Mouse (Mus musculus) G1E (cell line): ENCODE data around the gene Zhx3. TPM values are rescaled to one million over a fixed set of nuclear protein-coding genes. Genes with fewer than 3 reads are reported as not detected.

Experiments
- ATAC-seq: 2 replicates; pipeline ENCODE4 v1.8.0; 2016; ENCODE audit warnings: mild to moderate bottlenecking; ENCODE audit not compliant: insufficient number of reproducible peaks, poor library complexity, low FRiP score, severe bottlenecking; ENCODE audit errors: extremely low read depth
- DNase-seq: peaks from one replicate; pipeline ENCODE4 v3.0.0; 2012; ENCODE audit warnings: low spot score
- H3K27me3 ChIP-seq: 2 replicates; pipeline ENCODE4 v1.6.1; 2012; ENCODE audit warnings: mild to moderate bottlenecking, low read length, inconsistent platforms; ENCODE audit not compliant: insufficient read depth
- H3K36me3 ChIP-seq: replicated peaks from 2 replicates; pipeline ENCODE3; 2012; ENCODE audit warnings: mild to moderate bottlenecking, inconsistent platforms
- H3K4me1 ChIP-seq: 2 replicates; pipeline ENCODE4 v1.6.1; 2012; ENCODE audit warnings: low read depth, low read length, inconsistent platforms, mixed read lengths; ENCODE audit not compliant: insufficient read depth
- H3K4me3 ChIP-seq: 2 replicates; pipeline ENCODE4 v1.5.1; 2012; ENCODE audit warnings: low read depth, mild to moderate bottlenecking, inconsistent platforms, low read length, moderate library complexity, mixed read lengths
- H3K9me3 ChIP-seq: replicated peaks from 2 replicates; pipeline ENCODE4 v1.6.1; 2012; ENCODE audit warnings: inconsistent platforms
- CTCF ChIP-seq: IDR thresholded peaks from 2 replicates; pipeline ENCODE4 v1.5.1; 2012; ENCODE audit warnings: low read depth, low read length, inconsistent platforms, mixed read lengths
- GATA1 ChIP-seq: IDR thresholded peaks from 2 replicates; pipeline ENCODE4 v1.6.1; 2012; ENCODE audit warnings: borderline replicate concordance, low read length, inconsistent platforms, mixed read lengths
- GATA2 ChIP-seq: IDR thresholded peaks from 2 replicates; pipeline ENCODE4 v1.6.1; 2012; ENCODE audit warnings: low read depth, low read length, inconsistent platforms, borderline replicate concordance
- POLR2AphosphoS5 ChIP-seq: IDR thresholded peaks from 2 replicates; pipeline ENCODE4 v1.6.1; 2012; ENCODE audit warnings: low read depth, low read length, inconsistent platforms; ENCODE audit not compliant: insufficient replicate concordance
- TAL1 ChIP-seq: conservative IDR thresholded peaks from 2 replicates; pipeline ENCODE4 v1.6.1; 2012; ENCODE audit warnings: low read depth, low read length, inconsistent platforms, mixed read lengths
- polyA plus RNA-seq: library from polyadenylated mRNA; stranded (reverse); fragments of >175 nt; gene quantifications from 2 replicates; pipeline ENCODE4 v1.2.3, GENCODE M21; 2012
- total RNA-seq, 2 experiments: library from RNA; stranded (forward) in 1 of 2; stranded (reverse) in 1 of 2; fragments of 200-1000 nt in 1 of 2; fragments of >200 nt in 1 of 2; fragmentation: Nextera tagmentation in 1 of 2; gene quantifications; 2 replicates each; pipeline ENCODE4 v1.2.3; 2014 to 2017

Zhx3 gene
- total and polyA plus RNA-seq, 3 experiments, result 1.7 to 8.4 (median 8.2) TPM

DNA sequence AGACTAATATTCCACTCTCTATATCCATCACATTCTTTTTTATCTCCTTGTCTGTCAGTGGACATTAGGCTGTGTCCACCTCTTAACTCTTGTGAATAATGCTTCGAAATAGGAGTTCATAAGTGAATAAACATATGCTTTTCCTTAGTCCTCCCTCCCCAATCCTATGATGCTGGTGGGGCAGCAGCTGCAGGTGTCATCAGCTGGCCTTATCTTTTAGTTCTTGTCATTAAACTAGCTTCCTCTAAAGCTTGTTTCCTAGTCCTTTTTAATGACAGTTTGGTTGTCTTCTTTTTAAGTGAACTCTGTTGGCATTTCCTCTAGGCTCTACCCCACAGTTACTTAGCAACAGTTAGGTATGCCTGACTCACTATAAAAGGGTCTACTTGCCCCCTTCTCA lies 83.8 kb downstream of the Zhx3 start:
- ATAC-seq (no peak), DNase-seq (no peak)
- H3K4me3 ChIP-seq, result no peak overlapping the region
- no peaks in the 10 kb centered on the region for H3K9me3 ChIP-seq
- H3K27me3 ChIP-seq, result no peaks in the 10 kb centered on the region
- peaks cover 15% of the 10 kb centered on the region for H3K4me1 ChIP-seq
- no peaks in the 10 kb centered on the region for H3K36me3 ChIP-seq
- no peak for TF ChIP-seq CTCF
- TF ChIP-seq POLR2AphosphoS5, result no peak
- no peak for TF ChIP-seq TAL1

GRCm38 (mm10) chr2:160786333-160786732 lies 86.5 kb downstream of the Zhx3 start:
- Histone ChIP-seq H3K9me3 (0 out of 2 replicates have a peak, but pooled peaks cover 2% of the 10 kb centered on the region), H3K4me3 (no peak overlapping the region), H3K36me3 (peaks cover 8% of the 10 kb centered on the region), H3K27me3 (no peaks in the 10 kb centered on the region), H3K4me1 (peaks cover 15% of the 10 kb centered on the region)
- ATAC-seq, result no peak
- no peak for DNase-seq
- no peak for TF ChIP-seq TAL1
- TF ChIP-seq POLR2AphosphoS5, result no peak
- no peak for TF ChIP-seq CTCF

DNA sequence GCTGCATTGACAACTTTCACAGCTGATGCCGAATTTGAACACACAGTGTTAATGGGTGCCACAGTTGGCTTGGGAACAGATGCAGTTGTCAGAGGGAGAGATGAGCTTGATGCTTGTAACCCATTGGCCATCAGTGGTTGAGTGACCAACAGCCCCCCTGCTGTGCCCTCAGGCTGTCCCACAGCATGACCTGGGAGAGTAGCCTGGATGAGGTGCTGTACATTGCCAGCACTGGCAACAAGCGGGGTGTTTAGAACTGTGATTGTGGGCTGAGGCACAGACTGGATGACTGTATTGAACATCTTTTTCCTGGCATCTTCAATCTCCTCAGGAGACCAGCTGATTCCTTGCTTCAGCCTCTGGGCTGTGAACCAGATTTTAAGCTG lies 92.0 kb downstream of the Zhx3 start:
- H3K36me3 ChIP-seq, result peaks cover 29% of the 10 kb centered on the region
- no peak for DNase-seq
- H3K4me3 ChIP-seq, result no peak overlapping the region
- H3K27me3 ChIP-seq, result no peaks in the 10 kb centered on the region
- H3K4me1 ChIP-seq, result no peaks in the 10 kb centered on the region
- ATAC-seq, result no peak
- H3K9me3 ChIP-seq, result 0 out of 2 replicates have a peak, but pooled peaks cover 2% of the 10 kb centered on the region
- TF ChIP-seq CTCF (no peak), TAL1 (no peak), GATA1 (no peak), GATA2 (no peak), POLR2AphosphoS5 (no peak)

GRCm38 (mm10) chr2:160780154-160780833 lies 92.5 kb downstream of the Zhx3 start:
- DNase-seq (no peak), ATAC-seq (no peak)
- Histone ChIP-seq H3K4me1 (no peaks in the 10 kb centered on the region), H3K4me3 (no peak overlapping the region), H3K9me3 (0 out of 2 replicates have a peak, but pooled peaks cover 2% of the 10 kb centered on the region), H3K36me3 (peaks cover 29% of the 10 kb centered on the region), H3K27me3 (no peaks in the 10 kb centered on the region)
- TF ChIP-seq CTCF (no peak), POLR2AphosphoS5 (no peak), GATA1 (no peak), GATA2 (no peak), TAL1 (no peak)

DNA sequence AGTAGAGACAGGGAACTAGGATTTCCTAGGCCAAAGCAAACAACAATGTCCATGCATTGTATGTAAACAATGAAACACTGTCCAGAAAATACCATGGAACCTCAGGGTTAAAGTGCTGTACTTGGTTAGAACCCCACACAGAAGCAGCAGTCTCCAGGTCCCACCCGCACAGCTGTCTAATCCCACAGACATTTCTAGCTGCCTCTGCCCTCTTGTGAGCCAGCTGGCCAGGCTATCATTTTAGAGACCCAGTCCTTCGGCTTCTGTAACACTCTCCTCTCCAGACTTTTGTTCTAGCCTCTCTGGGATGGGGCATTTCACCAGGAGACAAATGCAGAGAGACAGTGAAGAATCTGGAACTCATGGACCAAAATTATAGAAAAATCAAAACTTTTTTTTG lies 94.8 kb downstream of the Zhx3 start:
- peaks cover 29% of the 10 kb centered on the region for H3K36me3 ChIP-seq
- H3K27me3 ChIP-seq, result no peaks in the 10 kb centered on the region
- no peak for ATAC-seq
- 0 out of 2 replicates have a peak, but pooled peaks cover 2% of the 10 kb centered on the region for H3K9me3 ChIP-seq
- H3K4me1 ChIP-seq, result no peaks in the 10 kb centered on the region
- TF ChIP-seq GATA1 (no peak), GATA2 (no peak), POLR2AphosphoS5 (no peak), CTCF (no peak), TAL1 (no peak)
- no peak overlapping the region for H3K4me3 ChIP-seq
- no peak for DNase-seq

GRCm38 (mm10) chr2:160771325-160772276 lies 101.2 kb downstream of the Zhx3 start:
- TF ChIP-seq POLR2AphosphoS5 (no peak), GATA2 (no peak), CTCF (no peak), GATA1 (no peak), TAL1 (no peak)
- H3K4me3 ChIP-seq, result no peak overlapping the region
- H3K27me3 ChIP-seq, result no peaks in the 10 kb centered on the region
- ATAC-seq (no peak), DNase-seq (no peak)
- no peaks in the 10 kb centered on the region for H3K4me1 ChIP-seq
- no peaks in the 10 kb centered on the region for H3K9me3 ChIP-seq
- H3K36me3 ChIP-seq, result peaks cover 8% of the 10 kb centered on the region
